Mouse (Mus musculus): ENCODE measurements around the gene Klra10. TPM values are rescaled to one million over a fixed set of nuclear protein-coding genes. Genes with fewer than 3 reads are reported as not detected.

Klra10 gene
- not detected in 2 replicates for polyA plus RNA-seq (2012; ENCODE audit: low replicate concordance)

GRCm38 (mm10) chr6:130281828-130282227 is at the start of gene Klra10:
TSS of gene Klra10 (minus strand) at chr6:130281928.

GRCm38 (mm10) chr6:130233222-130233621 is 48.5 kb downstream of the Klra10 start, which contains the start of gene Klra7:
TSS of gene Klra7 (minus strand) at chr6:130233322.

Other genes starting within 250 kb of the Klra10 start
- gene Klra4, start 214.7 kb downstream of the Klra10 start, polyA plus RNA-seq (2012; ENCODE audit: low replicate concordance), result not detected in 2 replicates
- not detected in 2 replicates for gene Klra8, start 152.0 kb downstream of the Klra10 start, polyA plus RNA-seq (2012; ENCODE audit: low replicate concordance)
- gene Klra9, start 88.8 kb downstream of the Klra10 start, polyA plus RNA-seq (2012; ENCODE audit: low replicate concordance), result not detected in 2 replicates
- gene Klra7, start 48.6 kb downstream of the Klra10 start, polyA plus RNA-seq (2012; ENCODE audit: low replicate concordance), result not detected in 2 replicates
- 0.43 TPM in 1 of 2 replicates, not detected in the other for gene Klra3, start 55.6 kb upstream of the Klra10 start, polyA plus RNA-seq (2012; ENCODE audit: low replicate concordance)
- gene Klra1, start 104.9 kb upstream of the Klra10 start, polyA plus RNA-seq (2012; ENCODE audit: low replicate concordance), result not detected in 2 replicates